Mouse (Mus musculus) naive thymus-derived CD4-positive, alpha-beta T cell, adult 5 months (primary cell): ENCODE measurements around the gene Cep68. TPM values are rescaled to one million over a fixed set of nuclear protein-coding genes. Genes with fewer than 3 reads are reported as not detected.

Source experiments
- polyA plus RNA-seq: library from polyadenylated mRNA; unstranded; fragments of 100-300 nt; shearing (Covaris generic); gene quantifications from one replicate; pipeline ENCODE4 v1.2.1, GENCODE M21; 2017

Cep68 gene
- polyA plus RNA-seq, result 34.6 TPM

GRCm38 (mm10) chr11:20249296-20250110 lies at the start of gene Cep68:
Gene Cep68 (minus strand): TSS chr11:20249429.

GRCm38 (mm10) chr11:20200713-20201575 lies 48.3 kb downstream of the Cep68 start, which contains the start of gene Rab1a:
Gene Rab1a (plus strand): TSS chr11:20201432.

Other genes with a start within 250 kb of the Cep68 start
- gene Actr2, start 136.5 kb downstream of the Cep68 start, polyA plus RNA-seq, result 195 TPM
- 132 TPM for gene Rab1a, start 48.0 kb downstream of the Cep68 start, polyA plus RNA-seq
- 0.76 TPM for gene Slc1a4, start 83.3 kb upstream of the Cep68 start, polyA plus RNA-seq